Mouse (Mus musculus) liver, postnatal 0 days (tissue): ENCODE measurements around the gene Vwa8.

Experiments used
- CTCF ChIP-seq: sonication (generic); IDR thresholded peaks from 2 replicates; pipeline ENCODE4 v1.5.1; 2016; ENCODE audit warnings: antibody characterized with exemption, low read depth
- EP300 ChIP-seq: IDR thresholded peaks from 2 replicates; pipeline ENCODE4 v1.6.1; 2016; ENCODE audit warnings: antibody characterized with exemption, low read depth, mild to moderate bottlenecking

DNA sequence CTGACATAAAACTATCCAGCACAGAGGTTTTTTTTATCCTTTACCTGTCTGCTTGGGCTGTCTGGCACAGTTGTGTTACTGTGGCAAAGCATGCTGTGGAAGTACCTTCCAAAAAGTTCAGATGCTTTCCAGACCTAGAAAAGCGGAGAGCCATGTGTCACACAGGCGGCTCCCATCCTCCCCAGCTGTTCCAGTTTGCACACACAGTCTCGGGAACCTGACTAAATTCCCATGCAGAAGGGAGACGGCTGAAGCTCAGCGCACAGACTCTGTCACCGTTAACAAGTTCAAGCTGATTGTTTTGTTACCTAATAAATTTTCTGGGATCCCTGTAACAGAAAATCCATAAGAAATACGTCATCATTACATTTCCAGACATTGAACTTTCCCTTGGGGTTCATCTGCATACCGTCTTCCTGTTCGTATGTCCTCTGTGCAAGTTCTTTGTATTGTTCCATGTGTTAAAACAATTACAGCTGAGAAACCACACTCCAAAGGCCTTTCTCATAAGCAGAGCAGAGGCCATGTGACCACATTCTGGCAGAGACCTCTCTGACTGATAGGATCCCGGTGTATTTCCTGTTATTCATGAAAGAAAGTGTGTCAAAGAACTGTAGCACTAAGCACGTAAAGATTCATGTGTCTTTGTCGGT lies 331.4 kb downstream of the Vwa8 start:
- no peak for TF ChIP-seq CTCF
- no peak for TF ChIP-seq EP300
